Mouse (Mus musculus) kidney, adult 9 months (tissue): ENCODE measurements around the gene Abcf2.

Experiments
- DNase-seq: peaks from one replicate; pipeline ENCODE4 v3.0.0; 2022

Abcf2 gene

GRCm38 (mm10) chr5:24577183-24577929, at the start of gene Abcf2:
Abcf2 (minus strand) TSS chr5:24577467.
- peak; percentile 100 for DNase-seq

- DNase-seq, result no peak
Measured at GRCm38 (mm10) chr5:24624822-24625120, 47.5 kb upstream of the Abcf2 start.

- no peak for DNase-seq
Measured at GRCm38 (mm10) chr5:24623986-24624821, 46.9 kb upstream of the Abcf2 start, which contains the start of gene Smarcd3. Smarcd3 (minus strand) TSS chr5:24624411.

GRCm38 (mm10) chr5:24623041-24623985, 46.0 kb upstream of the Abcf2 start:
- no peak for DNase-seq

GRCm38 (mm10) chr5:24622386-24623040, 45.2 kb upstream of the Abcf2 start:
- no peak for DNase-seq

- no peak for DNase-seq
Measured at GRCm38 (mm10) chr5:24620626-24621025, 43.4 kb upstream of the Abcf2 start.

GRCm38 (mm10) chr5:24620116-24620515, 42.8 kb upstream of the Abcf2 start:
- peak; percentile 62 for DNase-seq

GRCm38 (mm10) chr5:24618921-24619320, 41.7 kb upstream of the Abcf2 start:
- DNase-seq, result no peak

- DNase-seq, result no peak
Measured at GRCm38 (mm10) chr5:24615097-24615496, 37.8 kb upstream of the Abcf2 start.

- no peak for DNase-seq
Measured at GRCm38 (mm10) chr5:24612302-24612649, 35.0 kb upstream of the Abcf2 start.

- peak; percentile 81 for DNase-seq
Measured at GRCm38 (mm10) chr5:24611366-24612301, 34.4 kb upstream of the Abcf2 start.

- no peak for DNase-seq
Measured at GRCm38 (mm10) chr5:24609388-24609787, 32.1 kb upstream of the Abcf2 start.

- DNase-seq, result no peak
Measured at GRCm38 (mm10) chr5:24605980-24606665, 28.9 kb upstream of the Abcf2 start.

GRCm38 (mm10) chr5:24605321-24605979, 28.2 kb upstream of the Abcf2 start:
- no peak for DNase-seq

- peak; percentile 91 for DNase-seq
Measured at GRCm38 (mm10) chr5:24604656-24605100, 27.4 kb upstream of the Abcf2 start.

- DNase-seq, result no peak
Measured at GRCm38 (mm10) chr5:24604080-24604655, 26.9 kb upstream of the Abcf2 start.

- no peak for DNase-seq
Measured at GRCm38 (mm10) chr5:24603431-24604010, 26.3 kb upstream of the Abcf2 start.

GRCm38 (mm10) chr5:24602751-24603343, 25.6 kb upstream of the Abcf2 start:
- DNase-seq, result peak; percentile 95
